Mouse (Mus musculus): ENCODE data around the gene Adap1. TPM values are rescaled to one million over a fixed set of nuclear protein-coding genes. Genes with fewer than 3 reads are reported as not detected.

Gene Adap1
- total and polyA plus RNA-seq, 2 experiments from 2014 or later, result 0.53 to 1.00 TPM

- no peaks in the 10 kb centered on the region for H3K36me3 ChIP-seq (replicated peaks; ENCODE audit: control insufficient read depth, insufficient read depth, low read length)
- no peak overlapping the region for H3K9ac ChIP-seq (replicated peaks; ENCODE audit: low read depth, low read length)
- H3K9me3 ChIP-seq (replicated peaks; ENCODE audit: control insufficient read depth, low read length), result no peaks in the 10 kb centered on the region; the same call in 1 of the 2 replicates
- DNase-seq (ENCODE audit: low spot score), result no peak
- H3K4me1 ChIP-seq (ENCODE audit: control insufficient read depth, insufficient read depth), result no peaks in the 10 kb centered on the region
- H3K27ac ChIP-seq (ENCODE audit: low read depth), result no peak overlapping the region
- no peak overlapping the region for H3K4me3 ChIP-seq (ENCODE audit: low read depth, low read length)
- H3K4me2 ChIP-seq (ENCODE audit: low read depth, low read length), result no peak overlapping the region
- 71% methylated on average over 4 of the region's 4 CpGs for WGBS
- ATAC-seq (ENCODE audit: insufficient read depth, low read depth), result no peak
- TF ChIP-seq CTCF (IDR thresholded peaks at IDR 0.05; ENCODE audit: low read depth), result no peak
- TF ChIP-seq EP300 (IDR thresholded peaks at IDR 0.05; ENCODE audit: low read depth), result no peak
- H3K27me3 ChIP-seq (ENCODE audit: control insufficient read depth, insufficient read depth, low read length), result no peaks in the 10 kb centered on the region
Observed at GRCm38 (mm10) chr5:139288591-139288990, 36.8 kb downstream of the Adap1 start.

- DNase-seq (ENCODE audit: low spot score), result no peak
- Histone ChIP-seq H3K4me2 (ENCODE audit: low read depth, low read length) (no peak overlapping the region), H3K4me1 (ENCODE audit: control insufficient read depth, insufficient read depth) (no peaks in the 10 kb centered on the region), H3K9ac (replicated peaks; ENCODE audit: low read depth, low read length) (no peak overlapping the region), H3K27me3 (ENCODE audit: control insufficient read depth, insufficient read depth, low read length) (no peaks in the 10 kb centered on the region), H3K4me3 (ENCODE audit: low read depth, low read length) (no peak overlapping the region), H3K9me3 (replicated peaks; ENCODE audit: control insufficient read depth, low read length) (no peaks in the 10 kb centered on the region; the same call in 1 of the 2 replicates), H3K27ac (ENCODE audit: low read depth) (no peak overlapping the region), H3K36me3 (replicated peaks; ENCODE audit: control insufficient read depth, insufficient read depth, low read length) (no peaks in the 10 kb centered on the region)
- no peak for ATAC-seq (ENCODE audit: insufficient read depth, low read depth)
- WGBS, result 87% methylated on average over 4 of the region's 4 CpGs
- TF ChIP-seq CTCF (IDR thresholded peaks at IDR 0.05; ENCODE audit: low read depth) (no peak), EP300 (IDR thresholded peaks at IDR 0.05; ENCODE audit: low read depth) (no peak)
Observed at GRCm38 (mm10) chr5:139287787-139288186, 37.6 kb downstream of the Adap1 start.

- TF ChIP-seq CTCF (IDR thresholded peaks at IDR 0.05; ENCODE audit: low read depth) (no peak), EP300 (IDR thresholded peaks at IDR 0.05; ENCODE audit: low read depth) (no peak)
- H3K9ac ChIP-seq (replicated peaks; ENCODE audit: low read depth, low read length), result no peak overlapping the region
- H3K9me3 ChIP-seq (replicated peaks; ENCODE audit: control insufficient read depth, low read length), result no peaks in the 10 kb centered on the region; the same call in 1 of the 2 replicates
- no peak for ATAC-seq (ENCODE audit: insufficient read depth, low read depth)
- H3K36me3 ChIP-seq (replicated peaks; ENCODE audit: control insufficient read depth, insufficient read depth, low read length), result no peaks in the 10 kb centered on the region
- no peak for DNase-seq (ENCODE audit: low spot score)
- H3K4me1 ChIP-seq (ENCODE audit: control insufficient read depth, insufficient read depth), result no peaks in the 10 kb centered on the region
- no peak overlapping the region for H3K4me3 ChIP-seq (ENCODE audit: low read depth, low read length)
- whole genome bisulfite sequencing, result 71% methylated on average over 5 of the region's 5 CpGs
- H3K4me2 ChIP-seq (ENCODE audit: low read depth, low read length), result no peak overlapping the region
- no peaks in the 10 kb centered on the region for H3K27me3 ChIP-seq (ENCODE audit: control insufficient read depth, insufficient read depth, low read length)
- no peak overlapping the region for H3K27ac ChIP-seq (ENCODE audit: low read depth)
Observed at GRCm38 (mm10) chr5:139287099-139287498, 38.3 kb downstream of the Adap1 start.

GRCm38 (mm10) chr5:139286142-139286941 lies 39.1 kb downstream of the Adap1 start:
- H3K4me1 ChIP-seq (ENCODE audit: control insufficient read depth, insufficient read depth), result no peaks in the 10 kb centered on the region
- H3K9me3 ChIP-seq (replicated peaks; ENCODE audit: control insufficient read depth, low read length), result no peaks in the 10 kb centered on the region
- DNase-seq (ENCODE audit: low spot score), result no peak
- TF ChIP-seq EP300 (IDR thresholded peaks at IDR 0.05; ENCODE audit: low read depth), result no peak
- TF ChIP-seq CTCF (IDR thresholded peaks at IDR 0.05; ENCODE audit: low read depth), result no peak
- no peaks in the 10 kb centered on the region for H3K36me3 ChIP-seq (replicated peaks; ENCODE audit: control insufficient read depth, insufficient read depth, low read length)
- H3K4me3 ChIP-seq (ENCODE audit: low read depth, low read length), result no peak overlapping the region
- H3K9ac ChIP-seq (replicated peaks; ENCODE audit: low read depth, low read length), result no peak overlapping the region
- no peak for ATAC-seq (ENCODE audit: insufficient read depth, low read depth)
- H3K27ac ChIP-seq (ENCODE audit: low read depth), result no peak overlapping the region
- WGBS, result 50% methylated on average over 14 of the region's 14 CpGs
- no peak overlapping the region for H3K4me2 ChIP-seq (ENCODE audit: low read depth, low read length)
- H3K27me3 ChIP-seq (ENCODE audit: control insufficient read depth, insufficient read depth, low read length), result no peaks in the 10 kb centered on the region

- H3K4me1 ChIP-seq (ENCODE audit: control insufficient read depth, insufficient read depth), result no peaks in the 10 kb centered on the region
- ATAC-seq (ENCODE audit: insufficient read depth, low read depth) (no peak), DNase-seq (ENCODE audit: low spot score) (no peak)
- H3K36me3 ChIP-seq (replicated peaks; ENCODE audit: control insufficient read depth, insufficient read depth, low read length), result no peaks in the 10 kb centered on the region
- H3K9ac ChIP-seq (replicated peaks; ENCODE audit: low read depth, low read length), result no peak overlapping the region
- H3K4me3 ChIP-seq (ENCODE audit: low read depth, low read length), result no peak overlapping the region
- no peak for TF ChIP-seq EP300 (IDR thresholded peaks at IDR 0.05; ENCODE audit: low read depth)
- TF ChIP-seq CTCF (IDR thresholded peaks at IDR 0.05; ENCODE audit: low read depth), result no peak
- H3K4me2 ChIP-seq (ENCODE audit: low read depth, low read length), result no peak overlapping the region
- no peaks in the 10 kb centered on the region for H3K9me3 ChIP-seq (replicated peaks; ENCODE audit: control insufficient read depth, low read length)
- no peaks in the 10 kb centered on the region for H3K27me3 ChIP-seq (ENCODE audit: control insufficient read depth, insufficient read depth, low read length)
- WGBS, result 59% methylated on average over 8 of the region's 8 CpGs
- H3K27ac ChIP-seq (ENCODE audit: low read depth), result no peak overlapping the region
Observed at GRCm38 (mm10) chr5:139285383-139286067, 39.9 kb downstream of the Adap1 start.
